Mouse (Mus musculus) neural tube, embryonic 13.5 days (tissue): ENCODE data around the gene Crisp4. TPM values are rescaled to one million over a fixed set of nuclear protein-coding genes. Genes with fewer than 3 reads are reported as not detected.
A peak's percentile ranks its signal among the peaks of the same experiment; 100 is the strongest.

Experiments
- ATAC-seq: fragments of 200-750 bp; cut with Nextera tagmentation; 2 replicates; pipeline ENCODE4 v1.8.0; 2017; ENCODE audit warnings: low read depth, mild to moderate bottlenecking, moderate TSS enrichment, moderate library complexity
- H3K27ac ChIP-seq: fragments of 300-500 bp; sonication (generic); replicated peaks from 2 replicates; pipeline ENCODE4 v1.5.1; 2015; ENCODE audit warnings: moderate library complexity, mild to moderate bottlenecking, inconsistent platforms
- H3K27me3 ChIP-seq: fragments of 300-500 bp; sonication (generic); 2 replicates; pipeline ENCODE4 v1.6.1; 2015; ENCODE audit warnings: mild to moderate bottlenecking, inconsistent platforms
- H3K36me3 ChIP-seq: fragments of 300-500 bp; sonication (generic); 2 replicates; pipeline ENCODE4 v1.6.1; 2015; ENCODE audit warnings: mild to moderate bottlenecking, inconsistent platforms
- H3K4me1 ChIP-seq: fragments of 300-500 bp; sonication (generic); replicated peaks from 2 replicates; pipeline ENCODE4 v1.6.1; 2015; ENCODE audit warnings: inconsistent platforms
- H3K4me2 ChIP-seq: fragments of 300-500 bp; sonication (generic); 2 replicates; pipeline ENCODE4 v1.6.1; 2015; ENCODE audit warnings: inconsistent platforms, mild to moderate bottlenecking, moderate library complexity
- H3K4me3 ChIP-seq: fragments of 300-500 bp; sonication (generic); 2 replicates; pipeline ENCODE4 v1.5.1; 2015; ENCODE audit warnings: mild to moderate bottlenecking, inconsistent platforms
- H3K9ac ChIP-seq: fragments of 300-500 bp; sonication (generic); 2 replicates; pipeline ENCODE4 v1.6.1; 2015; ENCODE audit warnings: moderate library complexity, mild to moderate bottlenecking, inconsistent platforms
- H3K9me3 ChIP-seq: fragments of 300-500 bp; sonication (generic); 2 replicates; pipeline ENCODE4 v1.6.1; 2016; ENCODE audit warnings: inconsistent platforms
- WGBS: fragments of 180-500 bp; shearing (Covaris S2); methylation state at CpG from one replicate; pipeline ENCODE4 v1.1.7; 2015; 5-methylcytosine and 5-hydroxymethylcytosine counted together
- polyA plus RNA-seq: library from polyadenylated mRNA; unstranded; fragments of >200 nt; fragmentation: Nextera tagmentation; extraction: Ambion mirVana; gene quantifications from 2 replicates; pipeline ENCODE4 v1.2.1, GENCODE M21; 2015

Gene Crisp4
- polyA plus RNA-seq, 1 experiment from 2014 or later = not detected

GRCm38 (mm10) chr1:18105029-18105865, 40.5 kb downstream of the Crisp4 start:
- Histone ChIP-seq H3K36me3 (no peaks in the 10 kb centered on the region), H3K4me1 (peaks cover 4% of the 10 kb centered on the region; the same call in 1 of the 2 replicates), H3K4me2 (no peak overlapping the region), H3K27me3 (peaks cover 38% of the 10 kb centered on the region), H3K27ac (peak overlapping the region; percentile 14; the same call in 1 of the 2 replicates), H3K9me3 (peaks cover 1% of the 10 kb centered on the region; the same call in 1 of the 2 replicates), H3K4me3 (no peak overlapping the region), H3K9ac (no peak overlapping the region)
- 22% methylated on average over 1 of the region's 1 CpGs for WGBS
- peak; percentile 94 for ATAC-seq

Other genes with a start within 250 kb of the Crisp4 start
- not detected in 2 replicates for gene Defb18, start 91.5 kb upstream of the Crisp4 start, polyA plus RNA-seq
- gene Defb41, start 119.2 kb upstream of the Crisp4 start, polyA plus RNA-seq = not detected in 2 replicates